Mouse (Mus musculus) ovary, postnatal 10 days (tissue): ENCODE measurements around the gene Cyp2b23.
"Not testable (repeated sequence)": the region's sequence is repeated elsewhere in the genome, so short reads cannot be mapped to it uniquely, and the experiment has no call there.

Source experiments
- DNase-seq: peaks from one replicate; pipeline ENCODE4 v3.0.0; 2022; ENCODE audit warnings: low spot score

Gene Cyp2b23

GRCm38 (mm10) chr7:26686337-26686736, at the start of gene Cyp2b23:
Cyp2b23 (minus strand) TSS chr7:26686437.
- DNase-seq: no peak

DNA sequence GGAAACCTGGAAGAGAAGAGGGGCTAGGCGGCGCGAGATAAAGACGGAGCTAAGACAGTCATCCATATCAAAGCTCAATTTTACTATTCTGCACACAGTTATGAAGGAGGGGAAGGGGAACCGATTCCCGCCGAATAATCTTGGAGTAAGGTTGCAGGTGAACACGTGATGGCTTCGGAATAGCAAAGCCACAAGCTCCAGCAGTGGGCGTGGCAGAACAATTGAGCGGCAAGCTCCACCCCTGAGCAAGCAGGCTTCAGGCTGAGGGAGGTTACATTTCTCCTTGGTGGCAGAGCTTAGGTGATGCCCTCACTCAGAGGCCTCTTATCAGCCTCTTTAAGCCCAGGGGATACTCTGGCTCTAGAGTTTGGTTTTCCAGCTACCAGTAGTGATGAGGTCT, 24.8 kb upstream of the Cyp2b23 start:
- no peak for DNase-seq

- no peak for DNase-seq
Measured at GRCm38 (mm10) chr7:26707061-26707460, 20.8 kb upstream of the Cyp2b23 start.

- not testable (repeated sequence) for DNase-seq
Measured at GRCm38 (mm10) chr7:26706191-26706590, 20.0 kb upstream of the Cyp2b23 start.

- DNase-seq: no peak
Measured at GRCm38 (mm10) chr7:26700151-26700550, 13.9 kb upstream of the Cyp2b23 start.

DNA sequence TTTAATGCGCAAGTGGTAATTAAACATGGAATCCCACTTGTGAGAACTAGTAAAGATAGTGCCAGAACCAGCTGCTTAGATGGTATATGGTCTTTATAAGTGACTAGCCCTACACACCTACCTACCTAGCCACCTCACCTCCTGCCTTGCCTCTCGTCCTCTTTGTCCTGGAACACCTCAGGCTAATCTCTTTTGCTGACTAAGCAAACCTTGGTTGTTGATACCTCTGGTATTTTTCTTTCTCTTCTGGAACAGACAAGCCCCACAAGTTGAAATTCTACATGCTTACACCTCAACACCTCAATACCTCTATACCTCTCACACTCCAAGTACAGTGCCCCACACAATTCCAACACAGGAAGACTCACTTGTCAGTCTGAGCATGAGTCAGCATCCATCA, 524 bp downstream of the Cyp2b23 start:
- no peak for DNase-seq

DNA sequence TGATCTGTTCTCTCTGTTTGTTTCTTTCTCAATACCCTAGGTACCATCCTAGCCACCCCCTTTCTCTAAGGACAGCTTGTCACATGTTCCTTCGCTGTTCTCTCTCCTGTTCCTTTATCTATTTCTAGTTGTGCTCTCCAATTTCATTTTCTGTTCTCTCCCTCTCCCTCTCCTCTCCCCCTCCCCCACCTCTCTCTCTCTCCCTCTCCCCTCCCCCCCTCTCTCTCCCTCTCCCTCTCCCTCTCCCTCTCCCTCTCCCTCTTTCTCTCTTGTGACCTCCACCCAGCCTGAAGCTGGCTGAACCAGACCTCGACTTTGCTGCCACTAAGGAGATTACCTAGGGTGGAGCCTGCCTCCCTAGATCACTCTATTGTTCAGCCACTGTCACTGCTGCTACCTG, 18.8 kb downstream of the Cyp2b23 start:
- DNase-seq: not testable (repeated sequence)

DNA sequence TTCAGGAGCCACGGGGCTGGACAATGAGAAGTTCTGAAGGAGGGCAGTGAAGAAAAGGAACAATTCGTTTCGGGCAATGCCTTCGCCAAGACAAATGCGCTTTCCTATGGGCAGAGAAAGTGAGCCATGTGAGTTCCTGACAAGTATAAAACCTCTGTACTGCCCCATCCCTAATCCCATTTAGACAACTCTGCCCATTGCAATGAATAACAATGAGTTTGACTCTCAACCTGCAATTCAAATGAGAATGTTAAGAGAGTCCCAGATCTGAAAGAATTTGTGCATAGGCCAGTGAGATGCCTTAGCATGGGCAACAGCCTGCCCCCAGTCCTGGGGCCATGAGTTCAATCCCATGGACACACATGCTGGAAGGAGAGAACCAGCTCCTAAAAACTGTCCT, 20.2 kb downstream of the Cyp2b23 start:
- DNase-seq: no peak

DNA sequence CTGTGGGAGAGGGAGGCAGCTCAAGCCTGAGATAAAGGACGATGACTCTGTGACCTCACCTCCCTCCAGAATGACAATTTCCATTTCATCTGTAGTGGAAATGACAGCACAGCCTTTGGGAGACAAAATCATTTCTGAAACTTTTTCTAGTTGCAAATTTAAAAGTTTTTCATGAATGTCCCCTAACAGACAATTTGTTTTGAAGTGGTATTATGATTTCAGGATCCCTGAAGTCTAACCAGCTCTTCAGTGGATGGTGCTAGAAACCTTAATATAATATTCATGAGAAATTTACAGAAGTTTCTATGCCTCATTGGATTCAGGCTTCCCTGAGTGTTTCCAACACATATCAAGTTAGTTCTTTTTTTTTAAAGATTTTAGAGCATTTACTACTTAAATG, 67.9 kb downstream of the Cyp2b23 start, which contains the start of gene Vmn1r185:
Gene Vmn1r185, minus strand, starts transcription at position 101 of the 400 bp plus-strand sequence.
- not testable (repeated sequence) for DNase-seq
